Mouse (Mus musculus): ENCODE results near the gene Gnai2. TPM values are rescaled to one million over a fixed set of nuclear protein-coding genes. Genes with fewer than 3 reads are reported as not detected.

Gnai2 gene
- polyA plus RNA-seq, 1 experiment from 2014 or later: 234 TPM

GRCm38 (mm10) chr9:107650225-107650624 is 15.1 kb upstream of the Gnai2 start:
- Histone ChIP-seq H3K9ac (replicated peaks; ENCODE audit: low read depth, low read length) (no peak overlapping the region), H3K4me1 (ENCODE audit: control insufficient read depth, insufficient read depth, low read length) (no peaks in the 10 kb centered on the region), H3K27me3 (ENCODE audit: control insufficient read depth, insufficient read depth, low read length) (no peaks in the 10 kb centered on the region), H3K4me3 (ENCODE audit: low read depth, low read length) (no peak overlapping the region), H3K36me3 (ENCODE audit: control insufficient read depth, insufficient read depth, low read length) (no peaks in the 10 kb centered on the region), H3K4me2 (ENCODE audit: low read depth, low read length) (no peak overlapping the region), H3K9me3 (ENCODE audit: control insufficient read depth, low read length) (no peaks in the 10 kb centered on the region), H3K27ac (ENCODE audit: low read depth, low read length) (no peak overlapping the region)
- no peak for ATAC-seq (ENCODE audit: low read depth)
- 66% methylated on average over 7 of the region's 7 CpGs for WGBS

GRCm38 (mm10) chr9:107648767-107649166 is 13.6 kb upstream of the Gnai2 start:
- Histone ChIP-seq H3K27ac (ENCODE audit: low read depth, low read length) (no peak overlapping the region), H3K9ac (replicated peaks; ENCODE audit: low read depth, low read length) (no peak overlapping the region), H3K4me1 (ENCODE audit: control insufficient read depth, insufficient read depth, low read length) (peaks cover 4% of the 10 kb centered on the region), H3K27me3 (ENCODE audit: control insufficient read depth, insufficient read depth, low read length) (no peaks in the 10 kb centered on the region), H3K4me3 (ENCODE audit: low read depth, low read length) (no peak overlapping the region), H3K9me3 (ENCODE audit: control insufficient read depth, low read length) (no peaks in the 10 kb centered on the region), H3K4me2 (ENCODE audit: low read depth, low read length) (no peak overlapping the region), H3K36me3 (ENCODE audit: control insufficient read depth, insufficient read depth, low read length) (no peaks in the 10 kb centered on the region)
- ATAC-seq (ENCODE audit: low read depth): no peak
- 82% methylated on average over 3 of the region's 3 CpGs for WGBS

GRCm38 (mm10) chr9:107646975-107647374 is 11.8 kb upstream of the Gnai2 start:
- Histone ChIP-seq H3K36me3 (ENCODE audit: control insufficient read depth, insufficient read depth, low read length) (no peaks in the 10 kb centered on the region), H3K4me3 (ENCODE audit: low read depth, low read length) (no peak overlapping the region), H3K9me3 (ENCODE audit: control insufficient read depth, low read length) (no peaks in the 10 kb centered on the region), H3K27me3 (ENCODE audit: control insufficient read depth, insufficient read depth, low read length) (no peaks in the 10 kb centered on the region), H3K4me2 (ENCODE audit: low read depth, low read length) (no peak overlapping the region), H3K27ac (ENCODE audit: low read depth, low read length) (no peak overlapping the region), H3K9ac (replicated peaks; ENCODE audit: low read depth, low read length) (no peak overlapping the region), H3K4me1 (ENCODE audit: control insufficient read depth, insufficient read depth, low read length) (peaks cover 4% of the 10 kb centered on the region)
- ATAC-seq (ENCODE audit: low read depth): no peak
- WGBS: 89% methylated on average over 6 of the region's 6 CpGs

- peak; percentile 69; the same call in 1 of the 2 replicates for ATAC-seq (ENCODE audit: low read depth)
- no peak overlapping the region for H3K27ac ChIP-seq (ENCODE audit: low read depth, low read length)
- H3K4me1 ChIP-seq (ENCODE audit: control insufficient read depth, insufficient read depth, low read length): peaks cover 4% of the 10 kb centered on the region
- no peaks in the 10 kb centered on the region for H3K36me3 ChIP-seq (ENCODE audit: control insufficient read depth, insufficient read depth, low read length)
- 9% methylated on average over 5 of the region's 5 CpGs for WGBS
- H3K27me3 ChIP-seq (ENCODE audit: control insufficient read depth, insufficient read depth, low read length): no peaks in the 10 kb centered on the region
- 0 out of 2 replicates have a peak overlapping the region, but pooled peaks have one; percentile 21 for H3K9ac ChIP-seq (replicated peaks; ENCODE audit: low read depth, low read length)
- H3K9me3 ChIP-seq (ENCODE audit: control insufficient read depth, low read length): no peaks in the 10 kb centered on the region
- no peak overlapping the region for H3K4me2 ChIP-seq (ENCODE audit: low read depth, low read length)
- H3K4me3 ChIP-seq (ENCODE audit: low read depth, low read length): no peak overlapping the region
These were observed 10.4 kb upstream of the Gnai2 start for GRCm38 (mm10) chr9:107645577-107645976.

GRCm38 (mm10) chr9:107645153-107645510 is 10.0 kb upstream of the Gnai2 start:
- Histone ChIP-seq H3K27ac (ENCODE audit: low read depth, low read length) (no peak overlapping the region), H3K36me3 (ENCODE audit: control insufficient read depth, insufficient read depth, low read length) (no peaks in the 10 kb centered on the region), H3K27me3 (ENCODE audit: control insufficient read depth, insufficient read depth, low read length) (no peaks in the 10 kb centered on the region), H3K4me1 (ENCODE audit: control insufficient read depth, insufficient read depth, low read length) (peaks cover 4% of the 10 kb centered on the region), H3K9ac (replicated peaks; ENCODE audit: low read depth, low read length) (no peak overlapping the region; the same call in 1 of the 2 replicates), H3K4me3 (ENCODE audit: low read depth, low read length) (no peak overlapping the region), H3K4me2 (ENCODE audit: low read depth, low read length) (no peak overlapping the region; the same call in 1 of the 2 replicates), H3K9me3 (ENCODE audit: control insufficient read depth, low read length) (no peaks in the 10 kb centered on the region)
- WGBS: 52% methylated on average over 7 of the region's 7 CpGs
- peak; percentile 2; the same call in 1 of the 2 replicates for ATAC-seq (ENCODE audit: low read depth)

- ATAC-seq (ENCODE audit: low read depth): peak; percentile 84
- WGBS: 6% methylated on average over 35 of the region's 35 CpGs
- Histone ChIP-seq H3K9me3 (ENCODE audit: control insufficient read depth, low read length) (no peaks in the 10 kb centered on the region), H3K4me2 (ENCODE audit: low read depth, low read length) (peak overlapping the region; percentile 61), H3K4me1 (ENCODE audit: control insufficient read depth, insufficient read depth, low read length) (peaks cover 4% of the 10 kb centered on the region), H3K27me3 (ENCODE audit: control insufficient read depth, insufficient read depth, low read length) (no peaks in the 10 kb centered on the region), H3K4me3 (ENCODE audit: low read depth, low read length) (peak overlapping the region; percentile 33), H3K36me3 (ENCODE audit: control insufficient read depth, insufficient read depth, low read length) (no peaks in the 10 kb centered on the region), H3K9ac (replicated peaks; ENCODE audit: low read depth, low read length) (peak overlapping the region; percentile 51; the same call in 1 of the 2 replicates), H3K27ac (ENCODE audit: low read depth, low read length) (0 out of 2 replicates have a peak overlapping the region, but pooled peaks have one; percentile 45)
These were observed 9.5 kb upstream of the Gnai2 start for GRCm38 (mm10) chr9:107644495-107645152.

- H3K27ac ChIP-seq (ENCODE audit: low read depth, low read length): no peak overlapping the region
- H3K4me2 ChIP-seq (ENCODE audit: low read depth, low read length): peak overlapping the region; percentile 61
These were observed 8.5 kb upstream of the Gnai2 start for GRCm38 (mm10) chr9:107643544-107644214.

GRCm38 (mm10) chr9:107641666-107642065 is 6.5 kb upstream of the Gnai2 start:
- Histone ChIP-seq H3K27ac (ENCODE audit: low read depth, low read length) (no peak overlapping the region), H3K27me3 (ENCODE audit: control insufficient read depth, insufficient read depth, low read length) (no peaks in the 10 kb centered on the region), H3K9ac (replicated peaks; ENCODE audit: low read depth, low read length) (no peak overlapping the region), H3K4me3 (ENCODE audit: low read depth, low read length) (no peak overlapping the region), H3K4me2 (ENCODE audit: low read depth, low read length) (no peak overlapping the region), H3K36me3 (ENCODE audit: control insufficient read depth, insufficient read depth, low read length) (no peaks in the 10 kb centered on the region), H3K4me1 (ENCODE audit: control insufficient read depth, insufficient read depth, low read length) (peaks cover 11% of the 10 kb centered on the region), H3K9me3 (ENCODE audit: control insufficient read depth, low read length) (no peaks in the 10 kb centered on the region)
- WGBS: 29% methylated on average over 8 of the region's 8 CpGs
- ATAC-seq (ENCODE audit: low read depth): no peak

More at GRCm38 (mm10) chr9:107643544-107644214, 8.5 kb upstream of the Gnai2 start:
- ATAC-seq (ENCODE audit: low read depth): no peak
- Histone ChIP-seq H3K4me1 (ENCODE audit: control insufficient read depth, insufficient read depth, low read length) (peaks cover 4% of the 10 kb centered on the region), H3K9ac (replicated peaks; ENCODE audit: low read depth, low read length) (no peak overlapping the region), H3K36me3 (ENCODE audit: control insufficient read depth, insufficient read depth, low read length) (no peaks in the 10 kb centered on the region), H3K27me3 (ENCODE audit: control insufficient read depth, insufficient read depth, low read length) (no peaks in the 10 kb centered on the region), H3K4me3 (ENCODE audit: low read depth, low read length) (no peak overlapping the region), H3K9me3 (ENCODE audit: control insufficient read depth, low read length) (no peaks in the 10 kb centered on the region)
- 93% methylated on average over 13 of the region's 13 CpGs for WGBS

GRCm38 (mm10) chr9:107640257-107640772 is 5.1 kb upstream of the Gnai2 start:
- Histone ChIP-seq H3K4me1 (ENCODE audit: control insufficient read depth, insufficient read depth, low read length) (peaks cover 14% of the 10 kb centered on the region), H3K9ac (replicated peaks; ENCODE audit: low read depth, low read length) (no peak overlapping the region), H3K27ac (ENCODE audit: low read depth, low read length) (no peak overlapping the region)

More at GRCm38 (mm10) chr9:107640257-107640772, 5.1 kb upstream of the Gnai2 start:
- Histone ChIP-seq H3K27me3 (ENCODE audit: control insufficient read depth, insufficient read depth, low read length) (no peaks in the 10 kb centered on the region), H3K9me3 (ENCODE audit: control insufficient read depth, low read length) (no peaks in the 10 kb centered on the region), H3K4me3 (ENCODE audit: low read depth, low read length) (no peak overlapping the region), H3K36me3 (ENCODE audit: control insufficient read depth, insufficient read depth, low read length) (no peaks in the 10 kb centered on the region), H3K4me2 (ENCODE audit: low read depth, low read length) (no peak overlapping the region)
- ATAC-seq (ENCODE audit: low read depth): no peak
- WGBS: 57% methylated on average over 7 of the region's 8 CpGs

Data from neural tube, embryonic 14.5 days (tissue).